Mouse (Mus musculus) kidney, embryonic 16.5 days (tissue): Measurements from ENCODE around the gene Cd6. TPM values are rescaled to one million over a fixed set of nuclear protein-coding genes. Genes with fewer than 3 reads are reported as not detected.

Source experiments
- ATAC-seq: fragments of 200-750 bp; cut with Nextera tagmentation; 2 replicates; pipeline ENCODE4 v1.8.0; 2017; ENCODE audit warnings: moderate TSS enrichment; ENCODE audit not compliant: low FRiP score, low TSS enrichment
- H3K27ac ChIP-seq: fragments of 300-500 bp; sonication (generic); 2 replicates; pipeline ENCODE4 v1.5.1; 2014; ENCODE audit warnings: low read length
- H3K27me3 ChIP-seq: fragments of 300-500 bp; sonication (generic); 2 replicates; pipeline ENCODE4 v1.6.1; 2014; ENCODE audit warnings: low read length, control low read depth, mixed read lengths; ENCODE audit not compliant: insufficient read depth
- H3K36me3 ChIP-seq: fragments of 300-500 bp; sonication (generic); 2 replicates; pipeline ENCODE4 v1.6.1; 2014; ENCODE audit warnings: low read length, control low read depth, mixed read lengths; ENCODE audit not compliant: insufficient read depth
- H3K4me1 ChIP-seq: fragments of 300-500 bp; sonication (generic); 2 replicates; pipeline ENCODE4 v1.6.1; 2014; ENCODE audit warnings: low read length, control low read depth, mixed read lengths; ENCODE audit not compliant: insufficient read depth
- H3K4me2 ChIP-seq: fragments of 300-500 bp; sonication (generic); replicated peaks from 2 replicates; pipeline ENCODE4 v1.6.1; 2014; ENCODE audit warnings: low read depth, low read length
- H3K4me3 ChIP-seq: fragments of 300-500 bp; sonication (generic); 2 replicates; pipeline ENCODE4 v1.5.1; 2014; ENCODE audit warnings: mild to moderate bottlenecking, low read length
- H3K9ac ChIP-seq: fragments of 300-500 bp; sonication (generic); replicated peaks from 2 replicates; pipeline ENCODE4 v1.6.1; 2014; ENCODE audit warnings: low read length
- H3K9me3 ChIP-seq: fragments of 300-500 bp; sonication (generic); 2 replicates; pipeline ENCODE4 v1.6.1; 2016; ENCODE audit warnings: low read length, control low read depth
- WGBS: fragments of 180-500 bp; shearing (Covaris S2); extraction: QIAGEN DNeasy Blood & Tissue Kit; methylation state at CpG from one replicate; pipeline ENCODE4 v1.1.7; 2014; 5-methylcytosine and 5-hydroxymethylcytosine counted together
- polyA plus RNA-seq: library from polyadenylated mRNA; unstranded; fragments of >200 nt; fragmentation: Nextera tagmentation; extraction: Ambion mirVana; gene quantifications from 2 replicates; pipeline ENCODE4 v1.2.1, GENCODE M21; 2015

Cd6 gene
- polyA plus RNA-seq, 1 experiment from 2014 or later, result not detected

GRCm38 (mm10) chr19:10748401-10749102 is 81.3 kb downstream of the Cd6 start:
- Histone ChIP-seq H3K4me1 (no peaks in the 10 kb centered on the region), H3K27ac (no peak overlapping the region), H3K9me3 (no peaks in the 10 kb centered on the region), H3K4me3 (no peak overlapping the region), H3K27me3 (no peaks in the 10 kb centered on the region), H3K9ac (no peak overlapping the region), H3K36me3 (no peaks in the 10 kb centered on the region), H3K4me2 (no peak overlapping the region)
- 66% methylated on average over 11 of the region's 11 CpGs for WGBS
- ATAC-seq, result no peak

- Histone ChIP-seq H3K36me3 (no peaks in the 10 kb centered on the region), H3K9ac (no peak overlapping the region), H3K4me2 (no peak overlapping the region), H3K4me3 (no peak overlapping the region), H3K27me3 (no peaks in the 10 kb centered on the region), H3K4me1 (no peaks in the 10 kb centered on the region), H3K27ac (no peak overlapping the region), H3K9me3 (no peaks in the 10 kb centered on the region)
- 74% methylated on average over 6 of the region's 6 CpGs for WGBS
- ATAC-seq, result no peak
These were observed 82.1 kb downstream of the Cd6 start for GRCm38 (mm10) chr19:10747718-10748117.

- no peaks in the 10 kb centered on the region for H3K9me3 ChIP-seq
- no peak for ATAC-seq
- no peak overlapping the region for H3K4me2 ChIP-seq
- H3K27me3 ChIP-seq, result no peaks in the 10 kb centered on the region
- WGBS, result 85% methylated on average over 7 of the region's 7 CpGs
- H3K27ac ChIP-seq, result no peak overlapping the region
- no peaks in the 10 kb centered on the region for H3K36me3 ChIP-seq
- H3K4me3 ChIP-seq, result no peak overlapping the region
- H3K4me1 ChIP-seq, result no peaks in the 10 kb centered on the region
- H3K9ac ChIP-seq, result no peak overlapping the region
These were observed 82.7 kb downstream of the Cd6 start for GRCm38 (mm10) chr19:10747182-10747581.

GRCm38 (mm10) chr19:10742565-10742964 is 87.3 kb downstream of the Cd6 start:
- no peak overlapping the region for H3K4me2 ChIP-seq
- no peak overlapping the region for H3K9ac ChIP-seq
- H3K36me3 ChIP-seq, result no peaks in the 10 kb centered on the region
- WGBS, result 57% methylated on average over 3 of the region's 3 CpGs
- no peak for ATAC-seq
- no peak overlapping the region for H3K4me3 ChIP-seq
- 0 out of 2 replicates have a peak, but pooled peaks cover 12% of the 10 kb centered on the region for H3K4me1 ChIP-seq
- no peak overlapping the region for H3K27ac ChIP-seq
- no peaks in the 10 kb centered on the region for H3K27me3 ChIP-seq
- no peaks in the 10 kb centered on the region for H3K9me3 ChIP-seq

GRCm38 (mm10) chr19:10742145-10742544 is 87.7 kb downstream of the Cd6 start:
- Histone ChIP-seq H3K9me3 (no peaks in the 10 kb centered on the region), H3K27me3 (no peaks in the 10 kb centered on the region), H3K27ac (no peak overlapping the region), H3K36me3 (no peaks in the 10 kb centered on the region), H3K4me1 (0 out of 2 replicates have a peak, but pooled peaks cover 12% of the 10 kb centered on the region), H3K9ac (no peak overlapping the region), H3K4me2 (no peak overlapping the region), H3K4me3 (no peak overlapping the region)
- ATAC-seq, result no peak
- 83% methylated on average over 6 of the region's 6 CpGs for WGBS

GRCm38 (mm10) chr19:10740641-10741440 is 89.0 kb downstream of the Cd6 start:
- Histone ChIP-seq H3K9ac (no peak overlapping the region), H3K4me1 (0 out of 2 replicates have a peak, but pooled peaks cover 12% of the 10 kb centered on the region), H3K4me3 (no peak overlapping the region), H3K27me3 (no peaks in the 10 kb centered on the region), H3K9me3 (no peaks in the 10 kb centered on the region), H3K27ac (peak overlapping the region; percentile 84), H3K4me2 (peak overlapping the region; percentile 23; the same call in 1 of the 2 replicates), H3K36me3 (no peaks in the 10 kb centered on the region)
- peak; percentile 94 for ATAC-seq
- WGBS, result 33% methylated on average over 11 of the region's 11 CpGs

- H3K4me2 ChIP-seq, result no peak overlapping the region
- H3K27ac ChIP-seq, result no peak overlapping the region
- no peak overlapping the region for H3K9ac ChIP-seq
- H3K4me3 ChIP-seq, result no peak overlapping the region
- H3K27me3 ChIP-seq, result no peaks in the 10 kb centered on the region
- 96% methylated on average over 4 of the region's 4 CpGs for WGBS
- ATAC-seq, result no peak
- 0 out of 2 replicates have a peak, but pooled peaks cover 12% of the 10 kb centered on the region for H3K4me1 ChIP-seq
- no peaks in the 10 kb centered on the region for H3K9me3 ChIP-seq
- no peaks in the 10 kb centered on the region for H3K36me3 ChIP-seq
These were observed 89.9 kb downstream of the Cd6 start for GRCm38 (mm10) chr19:10739916-10740315.

Other genes with a start within 250 kb of the Cd6 start
- gene Ddb1, start 224.7 kb downstream of the Cd6 start, polyA plus RNA-seq, result 425 and 430 TPM in 2 replicates
- gene Tkfc, start 224.4 kb downstream of the Cd6 start, polyA plus RNA-seq, result 54.9 and 56.2 TPM in 2 replicates
- 2.9 and 3.9 TPM in 2 replicates for gene Vwce, start 195.8 kb downstream of the Cd6 start, polyA plus RNA-seq
- not detected in 2 replicates for gene Pga5, start 152.0 kb downstream of the Cd6 start, polyA plus RNA-seq
- gene Vps37c, start 141.3 kb downstream of the Cd6 start, polyA plus RNA-seq, result 36.2 and 37.6 TPM in 2 replicates
- 0.19 and 0.31 TPM in 2 replicates for gene Cd5, start 91.1 kb downstream of the Cd6 start, polyA plus RNA-seq
- 0.54 and 0.85 TPM in 2 replicates for gene Slc15a3, start 9.7 kb upstream of the Cd6 start, polyA plus RNA-seq
- 88.6 and 94.4 TPM in 2 replicates for gene Tmem132a, start 39.9 kb upstream of the Cd6 start, polyA plus RNA-seq
- 115 and 118 TPM in 2 replicates for gene Tmem109, start 51.9 kb upstream of the Cd6 start, polyA plus RNA-seq
- 47.6 and 51.3 TPM in 2 replicates for gene Prpf19, start 65.2 kb upstream of the Cd6 start, polyA plus RNA-seq
- gene Zp1, start 90.6 kb upstream of the Cd6 start, polyA plus RNA-seq, result not detected in 2 replicates
- gene Ptgdr2, start 107.1 kb upstream of the Cd6 start, polyA plus RNA-seq, result 0.10 TPM in 1 of 2 replicates, not detected in the other
- gene Ccdc86, start 119.2 kb upstream of the Cd6 start, polyA plus RNA-seq, result 32.2 and 33.5 TPM in 2 replicates
- not detected in 2 replicates for gene Ms4a10, start 144.6 kb upstream of the Cd6 start, polyA plus RNA-seq
- not detected in 2 replicates for gene Ms4a15, start 163.2 kb upstream of the Cd6 start, polyA plus RNA-seq
- gene Ms4a18, start 188.0 kb upstream of the Cd6 start, polyA plus RNA-seq, result not detected in 2 replicates